Mouse (Mus musculus) thymus, adult 2 months (tissue): ENCODE data around the gene Ddx50.

ENCODE experiments used
- CTCF ChIP-seq: fragments of 200-500 bp; IDR thresholded peaks from 2 replicates; pipeline ENCODE4 v1.5.1; 2012; ENCODE audit warnings: mild to moderate bottlenecking, control low read depth, low read length, moderate library complexity, borderline replicate concordance; ENCODE audit not compliant: control insufficient read depth, poor library complexity, insufficient read depth; ENCODE audit errors: extremely low read depth
- POLR2A ChIP-seq: fragments of 200-500 bp; IDR thresholded peaks from 2 replicates; pipeline ENCODE4 v1.6.1; 2012; ENCODE audit warnings: mild to moderate bottlenecking, low read length, control low read depth, moderate library complexity; ENCODE audit not compliant: control insufficient read depth, poor library complexity, insufficient read depth; ENCODE audit errors: extremely low read depth

DNA sequence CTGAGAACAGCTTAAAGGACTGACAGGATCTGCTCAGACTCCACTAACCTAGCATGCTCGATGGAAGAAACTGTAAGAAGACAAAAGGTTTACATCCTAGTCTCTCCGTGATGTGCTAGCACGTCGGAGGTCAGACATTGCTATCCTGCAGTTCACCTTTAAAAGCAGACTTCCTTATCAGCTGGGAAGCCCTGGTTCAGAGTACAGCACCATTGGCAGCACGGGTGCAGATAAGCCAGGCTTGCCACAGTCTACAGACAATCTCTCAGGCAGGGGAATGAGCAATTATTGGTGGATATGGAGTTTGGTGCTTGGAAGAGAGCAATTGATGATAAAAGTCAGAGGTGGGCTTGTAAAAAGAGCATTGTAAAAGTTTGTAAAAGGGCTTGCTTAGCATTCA lies 17.0 kb upstream of the Ddx50 start:
- TF ChIP-seq POLR2A (no peak), CTCF (no peak)
